Mouse (Mus musculus) heart, postnatal 10 days (tissue): ENCODE measurements at regions not wholly inside any gene's neighbourhood (a gene's known extent, or its start where the extent isn't known, plus 50 kb on each side); places are given as distances from the start of the nearest gene placed in this dataset.

Experiments used
- DNase-seq, 2 experiments: peaks; one replicate each; pipeline ENCODE4 v3.0.0; 2021
- intact Hi-C: fragments of 180-260 bp; cut with DNase I; formaldehyde crosslinking; loops from one replicate; pipeline ENCODE4 v1.15.1; 2025

DNA sequence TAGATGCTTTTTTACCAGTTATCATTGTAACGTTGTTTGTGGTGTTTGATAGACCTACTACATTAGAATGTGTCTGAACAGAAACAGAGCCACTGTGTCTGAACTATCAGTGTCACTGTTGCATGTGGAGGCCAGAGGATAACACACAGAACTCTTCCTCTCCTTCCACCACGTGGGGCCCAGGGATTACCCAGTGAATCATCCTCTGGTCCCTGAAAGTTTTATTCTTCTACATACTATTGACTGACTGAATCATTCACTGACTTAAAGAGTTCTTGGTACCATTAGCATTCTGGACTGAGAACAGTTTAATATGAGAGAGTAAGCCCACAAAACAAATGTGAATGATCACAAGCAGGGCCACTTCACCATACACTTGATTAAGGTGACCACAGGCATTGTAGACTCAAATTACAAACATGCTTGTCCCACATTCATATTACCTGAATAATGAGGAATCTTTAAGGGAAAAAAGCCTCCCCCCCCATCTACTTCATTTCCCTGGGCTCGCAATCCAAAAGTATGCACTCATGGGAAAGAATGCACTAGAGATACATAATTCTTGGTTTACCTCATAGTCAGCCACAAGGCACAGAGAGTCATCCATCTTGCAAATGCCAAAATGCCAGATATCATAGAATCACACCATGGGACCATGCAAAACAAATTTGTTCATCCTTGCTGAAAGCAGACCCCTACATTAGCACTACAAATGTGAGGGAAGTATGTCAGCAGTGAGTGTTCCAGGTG is 68.1 kb upstream of the Tnfsf11 start:
- intact Hi-C loops = no loop called here
- DNase-seq = no peak

DNA sequence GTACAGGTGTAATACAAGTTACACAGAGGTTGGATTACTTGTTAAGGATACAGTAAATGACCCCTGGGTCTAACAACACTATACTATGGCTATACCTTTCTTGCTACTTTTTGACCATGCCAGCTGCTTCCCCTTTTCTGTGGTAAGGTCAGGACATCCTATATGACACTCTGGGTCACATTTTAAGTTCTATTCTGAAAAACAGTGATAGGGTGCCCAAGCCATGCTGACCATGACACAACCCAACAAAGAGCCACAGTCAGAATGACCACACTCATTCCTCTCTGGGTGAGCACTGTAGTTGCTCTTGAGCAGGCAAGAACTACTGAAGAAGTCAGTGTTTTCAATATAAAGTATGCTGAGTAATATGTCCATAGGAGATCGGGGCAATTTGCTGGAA is 64.3 kb upstream of the Tnfsf11 start:
- DNase-seq = no peak
- intact Hi-C loops = no loop called here

DNA sequence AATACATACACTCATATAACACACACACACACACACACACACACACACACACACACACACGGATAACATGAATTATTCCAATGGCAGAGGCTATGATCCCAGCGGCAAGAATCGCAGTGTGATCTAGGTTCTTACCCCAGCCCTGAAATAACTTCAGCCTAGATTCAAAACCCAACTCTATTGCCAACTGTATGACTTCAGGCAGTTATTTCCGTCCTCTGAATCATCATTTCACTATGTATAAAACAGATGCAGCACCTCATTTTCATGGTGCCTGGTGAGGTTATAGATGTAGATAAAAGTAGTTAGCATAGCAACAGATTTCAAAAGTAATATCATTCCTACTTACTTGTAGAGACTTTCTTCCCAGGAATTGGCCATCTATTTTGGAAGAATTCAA is 61.0 kb upstream of the Tnfsf11 start:
- peak; percentile 21 to 46 for DNase-seq
- intact Hi-C loops = no loop called here

DNA sequence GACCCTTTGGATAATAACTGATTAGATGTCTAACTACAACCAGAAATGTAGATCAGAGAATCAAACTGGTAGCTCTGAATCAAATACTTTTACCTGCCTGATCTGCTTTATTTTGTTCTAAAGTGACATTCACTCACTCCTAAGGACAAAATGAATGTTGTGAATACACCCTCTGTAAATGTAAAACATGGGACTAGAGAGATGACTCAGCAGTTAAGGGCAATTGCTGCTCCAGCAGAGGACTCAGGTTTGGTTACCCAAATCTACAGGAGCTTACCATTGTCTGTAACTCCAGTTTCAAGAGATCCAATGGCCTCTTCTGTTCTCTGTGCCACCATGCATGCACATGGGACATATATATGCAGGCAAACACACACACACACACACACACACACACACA is 57.0 kb upstream of the Tnfsf11 start:
- intact Hi-C loops = no loop called here
- DNase-seq = no peak

DNA sequence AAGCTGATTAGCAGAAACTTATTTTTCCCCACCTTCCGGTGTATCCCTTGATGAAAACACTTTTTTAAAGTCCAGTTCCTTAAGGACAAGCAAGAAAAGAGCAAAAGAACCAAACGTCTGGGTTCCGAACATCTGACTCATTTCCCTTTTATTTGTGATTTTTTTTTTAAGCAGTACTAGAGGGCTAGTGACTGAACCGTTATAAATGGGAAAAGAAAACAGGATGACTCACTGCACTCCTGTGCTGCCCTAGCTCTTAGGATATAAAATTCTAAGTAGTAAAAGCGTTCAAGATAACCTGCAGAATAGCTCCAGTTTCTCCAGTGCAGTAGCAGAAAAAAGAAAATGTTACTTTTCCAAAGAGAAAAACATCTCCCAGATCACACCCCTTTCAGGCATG is 55.3 kb upstream of the Tnfsf11 start:
- intact Hi-C loops = no loop called here
- no peak for DNase-seq
